Mouse (Mus musculus): ENCODE measurements at regions not wholly inside any gene's neighbourhood (a gene's known extent, or its start where the extent isn't known, plus 50 kb on each side); places are given as distances from the start of the nearest gene placed in this dataset.
"Not testable (repeated sequence)": the region's sequence is repeated elsewhere in the genome, so short reads cannot be mapped to it uniquely, and the experiment has no call there.

DNA sequence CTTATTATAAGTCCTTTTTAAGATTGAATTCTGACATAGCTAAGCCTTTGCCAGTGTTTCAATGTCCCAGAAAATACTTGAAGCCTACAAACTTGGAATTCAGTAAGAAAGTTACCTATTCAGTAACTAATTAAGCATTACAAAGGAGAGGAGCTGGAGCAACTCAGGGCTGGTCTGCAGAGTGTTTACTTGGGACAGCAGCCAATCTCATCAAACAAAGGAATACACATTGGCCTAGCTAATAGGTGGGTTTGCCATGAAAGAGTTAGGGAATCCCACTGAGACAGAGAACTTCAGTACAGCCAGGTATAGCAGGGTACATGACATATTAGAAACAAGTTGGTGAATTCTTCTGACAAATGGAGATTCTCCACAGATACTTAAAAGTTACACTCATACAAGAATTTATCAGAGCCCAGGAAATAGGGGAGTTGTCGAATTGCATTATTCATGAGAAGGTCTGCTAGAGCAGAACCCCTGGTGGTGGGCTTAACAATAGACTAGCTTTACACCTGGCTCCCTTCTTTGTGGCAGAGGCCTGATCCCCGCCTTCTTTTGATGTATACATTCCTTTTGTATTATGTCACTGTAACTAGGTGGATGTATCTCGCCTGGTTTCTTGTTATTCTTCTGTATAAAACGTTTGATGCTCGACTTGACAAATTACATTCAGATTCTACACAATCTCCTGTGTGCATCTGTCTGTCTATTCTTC is 525.2 kb downstream of the 4930447F04Rik start:
- not testable (repeated sequence) for DNase-seq (ENCODE audit: low spot score in 2 of 2)

DNA sequence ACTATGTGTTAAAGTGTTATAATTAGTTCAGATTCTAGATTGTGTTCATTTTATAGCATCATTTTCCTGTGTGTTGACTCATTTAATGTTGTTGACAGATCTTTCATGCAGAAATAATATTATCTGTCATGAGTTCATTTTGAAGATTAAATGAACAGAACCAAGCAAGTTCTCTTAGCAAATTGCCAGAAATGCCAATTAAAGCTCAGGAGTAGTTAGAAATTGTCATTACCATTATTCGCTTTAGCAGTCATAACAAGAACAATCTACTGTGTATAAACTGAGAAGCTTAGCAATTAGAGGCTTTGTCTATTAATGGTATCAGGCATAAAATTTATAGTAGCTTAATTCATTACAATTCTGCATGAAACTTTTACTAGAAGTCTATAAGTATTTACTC is 534.2 kb downstream of the 4930447F04Rik start:
- DNase-seq (ENCODE audit: low spot score in 2 of 2) = no peak

DNA sequence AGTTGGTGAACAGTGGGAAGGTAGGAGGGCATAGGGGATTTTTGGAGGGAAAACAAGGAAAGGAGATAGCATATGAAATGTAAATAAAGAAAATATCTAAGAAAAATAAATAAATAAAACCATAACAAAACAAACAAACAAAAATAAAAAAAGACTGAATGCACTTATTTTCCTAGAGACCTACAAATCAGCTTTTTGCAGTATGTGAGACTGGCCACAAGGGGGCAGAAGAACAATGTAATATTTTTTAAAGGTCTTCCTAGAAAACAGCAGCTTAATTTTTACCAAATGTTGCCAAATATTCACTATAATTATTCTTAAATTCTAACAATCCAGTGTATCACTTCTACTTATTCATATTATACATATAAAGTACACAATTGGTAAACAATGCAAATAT is 569.4 kb downstream of the 4930447F04Rik start:
- DNase-seq (ENCODE audit: low spot score in 2 of 2) = peak in 1 of 2 experiments; percentile 3

DNA sequence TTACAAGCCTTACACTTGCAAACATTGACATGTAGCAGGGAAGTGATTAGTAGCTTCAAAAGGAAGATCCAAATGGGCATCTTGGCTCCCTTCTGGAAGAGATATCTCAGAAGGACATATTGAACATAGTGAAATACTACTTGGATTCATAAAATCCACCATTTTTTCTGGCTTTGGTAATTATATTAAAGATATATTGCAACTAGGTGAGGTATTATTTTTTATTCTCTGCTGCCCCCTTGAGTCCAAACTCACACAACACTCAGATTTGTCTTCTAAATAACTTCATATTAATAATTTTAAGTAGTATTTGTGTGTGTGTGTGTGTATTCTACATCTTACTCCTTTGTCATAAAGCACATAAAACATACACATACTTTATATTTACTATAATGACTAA is 588.5 kb downstream of the 4930447F04Rik start:
- DNase-seq (ENCODE audit: low spot score in 2 of 2) = no peak

All from frontal cortex, postnatal 25 days (tissue).